Comparison of ENCODE assay signal across 10 mouse cellular contexts in the genomic region with DNA sequence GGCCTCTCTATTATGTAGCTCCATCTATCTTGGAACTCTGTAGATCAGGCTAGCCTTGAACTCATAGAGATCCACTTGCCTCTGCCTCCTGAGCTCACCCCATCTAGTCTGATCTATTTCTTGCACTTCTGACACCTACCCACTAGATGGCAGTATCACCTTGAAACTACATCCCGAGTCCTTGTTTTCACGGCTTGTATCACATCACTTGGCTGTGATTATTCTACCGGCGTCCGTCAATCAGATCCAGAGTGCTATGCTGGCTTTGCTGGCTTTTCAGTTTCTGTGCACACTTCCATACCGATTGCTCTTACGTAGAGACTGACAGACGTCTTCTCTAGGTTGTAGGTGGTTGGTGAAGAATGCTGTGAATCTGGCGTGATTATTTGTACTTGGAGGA. TPM values are rescaled to one million over a fixed set of nuclear protein-coding genes. Genes with fewer than 3 reads are reported as not detected.
A peak's percentile ranks its signal among the peaks of the same experiment; 100 is the strongest.
DNase-seq lines count a peak whose midpoint lies in the region; ATAC-seq and TF ChIP-seq lines count a peak whose summit lies in the region.
"Had no signal": no experiment of that assay in that cellular context is flagged by ENCODE, and none has a peak within 500 bp of the region (broad histone marks: within the 10 kb centered on the region; RNA-seq: fewer than 3 reads in every experiment).

No protein-coding gene starts in this region.

- H3K9ac ChIP-seq in liver, embryonic 13.5 days, result no peak overlapping the region
- H3K9ac ChIP-seq in stomach, embryonic 14.5 days (replicated peaks; ENCODE audit: low read depth, low read length), result no peak overlapping the region

- no peaks in the 10 kb centered on the region for H3K36me3 ChIP-seq in thymus, adult 2 months (ENCODE audit: control insufficient read depth, insufficient read depth, low read length)
- peaks cover 56% of the 10 kb centered on the region for H3K36me3 ChIP-seq in liver, embryonic 13.5 days
- 0 out of 2 replicates have a peak, but pooled peaks cover 2% of the 10 kb centered on the region for H3K36me3 ChIP-seq in stomach, embryonic 14.5 days (ENCODE audit: control insufficient read depth, insufficient read depth, low read length)

- H3K27ac ChIP-seq in thymus, adult 2 months (ENCODE audit: control insufficient read depth, insufficient read depth, low read length), result no peak overlapping the region
- H3K27ac ChIP-seq in liver, embryonic 13.5 days, result no peak overlapping the region
- H3K27ac ChIP-seq in stomach, embryonic 14.5 days (ENCODE audit: low read length), result no peak overlapping the region

- TF ChIP-seq CTCF in thymus, adult 2 months (IDR thresholded peaks at IDR 0.05; ENCODE audit: borderline replicate concordance, control insufficient read depth, extremely low read depth, insufficient read depth, low read length, poor library complexity), result no peak

- 72% methylated on average over 9 of the region's 9 CpGs for WGBS in thymus, adult 2 months
- WGBS in liver, embryonic 13.5 days (ENCODE audit: insufficient replicate concordance), result 62% methylated on average over 9 of the region's 9 CpGs
- 76% methylated on average over 9 of the region's 9 CpGs for WGBS in stomach, embryonic 14.5 days

- TF ChIP-seq POLR2A in thymus, adult 2 months (IDR thresholded peaks at IDR 0.05; ENCODE audit: control insufficient read depth, extremely low read depth, insufficient read depth, low read length, poor library complexity), result no peak

- no peak overlapping the region for H3K4me3 ChIP-seq in thymus, adult 2 months (ENCODE audit: control insufficient read depth, insufficient read depth, low read length)
- H3K4me3 ChIP-seq in liver, embryonic 13.5 days (replicated peaks), result no peak overlapping the region
- no peak overlapping the region for H3K4me3 ChIP-seq in stomach, embryonic 14.5 days (ENCODE audit: low read depth, low read length)

- peak; percentile 37 for DNase-seq in heart, adult 8-10 months (ENCODE audit: low spot score)
- no peak for DNase-seq in heart, adult 11 months
- DNase-seq in thymus, adult 2 months, result peak; percentile 16
- no peak for DNase-seq in thymus, adult 18-20 months
- DNase-seq in embryo, embryonic 10 days (ENCODE audit: low spot score), result peak; percentile 77
- DNase-seq in liver, embryonic 13.5 days, result peak; percentile 28
- DNase-seq in right cerebral cortex, postnatal 14 days, result no peak

- no peak overlapping the region for H3K4me2 ChIP-seq in liver, embryonic 13.5 days
- no peak overlapping the region for H3K4me2 ChIP-seq in stomach, embryonic 14.5 days (replicated peaks; ENCODE audit: low read depth, low read length)

- no peak for ATAC-seq in liver, embryonic 13.5 days (ENCODE audit: low read depth)
- peak; percentile 48; the same call in 1 of the 2 replicates for ATAC-seq in stomach, embryonic 14.5 days (ENCODE audit: insufficient number of reproducible peaks, insufficient read depth, low FRiP score, low read depth)

- H3K27me3 ChIP-seq in thymus, adult 2 months (ENCODE audit: control insufficient read depth, insufficient read depth, low read length), result no peaks in the 10 kb centered on the region
- H3K27me3 ChIP-seq in liver, embryonic 13.5 days, result no peaks in the 10 kb centered on the region
- H3K27me3 ChIP-seq in stomach, embryonic 14.5 days (ENCODE audit: control insufficient read depth, insufficient read depth, low read length), result no peaks in the 10 kb centered on the region

- no peaks in the 10 kb centered on the region for H3K4me1 ChIP-seq in thymus, adult 2 months (replicated peaks; ENCODE audit: control insufficient read depth, insufficient read depth, low read length)
- H3K4me1 ChIP-seq in liver, embryonic 13.5 days (replicated peaks), result peaks cover 64% of the 10 kb centered on the region
- no peaks in the 10 kb centered on the region for H3K4me1 ChIP-seq in stomach, embryonic 14.5 days (ENCODE audit: control insufficient read depth, insufficient read depth, low read length)

- no peaks in the 10 kb centered on the region for H3K9me3 ChIP-seq in liver, embryonic 13.5 days (replicated peaks)
- no peaks in the 10 kb centered on the region for H3K9me3 ChIP-seq in stomach, embryonic 14.5 days (ENCODE audit: control insufficient read depth, low read depth, low read length)

RNA-seq across cellular contexts. Expression of gene Mthfd1, which starts 11.8 kb away (rescaled TPM):
- total RNA-seq in heart, adult 8-10 months (2022), result 10 to 100 TPM; 28.1 to 32.4 (median 29.1) TPM
- 20.9 and 28.6 TPM in 2 replicates for polyA plus RNA-seq in thymus, adult 2 months (2012; rRNA removed)
- 111 and 125 TPM in 2 replicates for polyA plus RNA-seq in liver, embryonic 13.5 days (2015; fragmentation: Nextera tagmentation; extraction: Ambion mirVana)
- 76.7 and 82.0 TPM in 2 replicates for polyA plus RNA-seq in stomach, embryonic 14.5 days (2014; fragmentation: Nextera tagmentation; extraction: Ambion mirVana)

RNA-seq across cellular contexts. Expression of gene Tex21, which starts 20.3 kb away (rescaled TPM):
- not detected for total RNA-seq in heart, adult 8-10 months (2022)
- polyA plus RNA-seq in thymus, adult 2 months (2012; rRNA removed), result not detected in 2 replicates
- 0.10 and 0.13 TPM in 2 replicates for polyA plus RNA-seq in liver, embryonic 13.5 days (2015; fragmentation: Nextera tagmentation; extraction: Ambion mirVana)
- not detected in 2 replicates for polyA plus RNA-seq in stomach, embryonic 14.5 days (2014; fragmentation: Nextera tagmentation; extraction: Ambion mirVana)
- total RNA-seq: left cerebral cortex, adult 18-20 months had no signal
- polyA plus RNA-seq: small intestine, adult 2 months had no signal

RNA-seq across cellular contexts. Expression of gene Akap5, which starts 57.8 kb away (rescaled TPM):
- total RNA-seq in heart, adult 8-10 months (2022), result 1 to 10 TPM in 3 of 4 experiments, under 1 TPM in 1; 0.90 to 3.0 (median 1.5) TPM
- polyA plus RNA-seq in thymus, adult 2 months (2012; rRNA removed), result 0.08 and 0.16 TPM in 2 replicates
- polyA plus RNA-seq in liver, embryonic 13.5 days (2015; fragmentation: Nextera tagmentation; extraction: Ambion mirVana), result 0.43 and 0.51 TPM in 2 replicates
- polyA plus RNA-seq in stomach, embryonic 14.5 days (2014; fragmentation: Nextera tagmentation; extraction: Ambion mirVana), result 7.2 and 7.5 TPM in 2 replicates

Comparison
In these comparisons a context has a peak if more than half of its experiments do, and no peak if none do; other contexts are left out.
1. DNase-seq: peak in heart, adult 8-10 months (single experiment), thymus, adult 2 months (single experiment), embryo, embryonic 10 days (single experiment) and liver, embryonic 13.5 days (single experiment); none in heart, adult 11 months (single experiment), thymus, adult 18-20 months (0 of 2) and right cerebral cortex, postnatal 14 days (single experiment).